Mouse (Mus musculus): ENCODE data around the gene Selenov. TPM values are rescaled to one million over a fixed set of nuclear protein-coding genes. Genes with fewer than 3 reads are reported as not detected.

Selenov gene
- not detected for polyA plus RNA-seq (2014; fragmentation: Illumina TruSeq; extraction: RNeasy Lipid Tissue Mini Kit (QIAGEN cat#74804); ENCODE audit: low read depth, low replicate concordance)

DNA sequence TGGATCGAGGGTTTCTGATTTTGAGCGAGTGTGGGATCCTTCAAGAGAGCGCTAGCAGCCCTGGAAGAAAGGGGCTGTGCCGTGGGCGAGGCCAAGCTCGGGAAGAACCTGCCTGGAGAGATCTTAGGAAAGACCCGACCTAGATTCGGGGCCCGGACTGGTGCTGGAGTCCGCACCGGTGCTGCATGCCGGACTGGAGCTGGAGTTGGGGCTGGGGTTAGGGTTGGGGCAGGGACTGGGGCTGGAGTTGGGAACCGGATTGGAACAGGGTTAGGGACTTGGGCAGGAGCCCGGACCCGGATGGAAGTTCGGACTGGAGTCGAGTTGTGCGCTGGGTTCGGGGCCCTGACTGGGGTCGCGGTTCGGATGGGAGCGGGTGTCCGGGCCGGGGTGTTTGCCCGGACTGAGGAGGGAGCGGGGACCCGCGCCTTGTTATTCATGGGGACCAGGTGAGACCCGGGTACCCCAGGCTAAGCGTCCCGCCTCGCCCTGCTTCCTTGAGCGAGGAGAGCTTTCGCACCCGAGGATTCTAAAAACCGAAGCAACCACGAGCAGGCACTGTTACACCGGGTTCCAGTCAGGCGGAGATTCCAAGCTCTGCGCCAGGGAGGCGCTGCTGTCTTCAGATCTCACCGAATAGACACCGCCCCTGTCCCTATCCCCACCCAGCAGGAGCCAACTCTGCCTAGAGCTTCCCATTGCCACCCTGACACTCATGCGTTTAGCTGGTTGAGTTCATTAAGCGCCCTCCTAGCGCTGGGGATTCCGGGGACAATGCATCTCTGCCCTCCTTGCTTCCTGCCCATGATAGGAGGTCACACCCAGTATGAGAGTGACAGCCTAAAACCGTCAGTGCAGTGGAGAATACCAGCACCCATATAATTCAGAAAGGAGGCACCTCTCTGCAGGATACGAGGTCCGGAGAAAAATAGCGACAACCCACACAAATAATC lies at the start of gene Selenov:
Gene Selenov (minus strand): TSS at position 549 of the 953 bp plus-strand sequence.

DNA sequence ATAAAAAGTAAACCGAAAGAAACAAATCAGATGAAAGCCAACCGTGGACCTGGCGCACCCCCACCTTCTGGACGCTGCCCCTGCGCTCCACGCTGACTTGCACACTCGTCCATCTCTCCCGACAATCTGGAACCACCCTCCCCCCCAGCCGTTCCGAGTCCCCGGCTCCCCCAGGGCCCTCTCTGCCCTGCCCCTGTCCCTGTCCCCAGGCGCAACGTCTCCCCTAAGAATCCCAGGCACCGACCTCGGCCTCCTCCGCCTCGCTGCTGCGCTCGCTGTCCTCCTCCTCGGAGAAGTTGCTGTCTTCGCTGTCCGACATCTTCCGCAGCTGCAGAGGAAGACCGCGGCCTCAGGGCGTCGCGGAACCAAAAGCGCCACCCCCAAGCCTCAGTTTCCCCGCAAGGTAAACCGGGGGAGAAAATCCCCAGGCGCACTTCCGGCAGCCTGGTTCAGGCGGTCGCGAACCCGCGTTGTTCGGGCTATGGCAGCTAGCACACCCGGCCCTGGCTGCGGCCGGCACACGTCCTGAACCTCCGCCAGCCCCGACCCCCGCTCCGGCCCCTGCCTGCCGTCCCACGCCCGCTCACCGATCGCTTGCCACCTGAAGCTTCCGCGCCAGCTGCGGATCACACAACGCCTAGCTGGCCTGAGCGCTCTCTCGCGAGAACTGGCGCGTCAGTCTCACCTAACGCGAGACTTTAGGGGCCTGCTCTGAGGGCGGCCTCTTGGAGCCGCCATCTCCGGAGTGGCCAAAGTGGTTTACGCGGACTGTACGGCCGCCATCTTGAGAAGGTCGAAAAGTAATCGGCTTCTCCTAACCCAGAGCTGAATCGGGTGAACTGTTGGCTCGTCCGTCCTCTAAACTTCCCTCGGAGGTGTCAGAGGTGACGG lies 47.4 kb upstream of the Selenov start, which contains the start of gene Supt5:
Gene Supt5 (minus strand): TSS at position 639 of the 891 bp plus-strand sequence.

DNA sequence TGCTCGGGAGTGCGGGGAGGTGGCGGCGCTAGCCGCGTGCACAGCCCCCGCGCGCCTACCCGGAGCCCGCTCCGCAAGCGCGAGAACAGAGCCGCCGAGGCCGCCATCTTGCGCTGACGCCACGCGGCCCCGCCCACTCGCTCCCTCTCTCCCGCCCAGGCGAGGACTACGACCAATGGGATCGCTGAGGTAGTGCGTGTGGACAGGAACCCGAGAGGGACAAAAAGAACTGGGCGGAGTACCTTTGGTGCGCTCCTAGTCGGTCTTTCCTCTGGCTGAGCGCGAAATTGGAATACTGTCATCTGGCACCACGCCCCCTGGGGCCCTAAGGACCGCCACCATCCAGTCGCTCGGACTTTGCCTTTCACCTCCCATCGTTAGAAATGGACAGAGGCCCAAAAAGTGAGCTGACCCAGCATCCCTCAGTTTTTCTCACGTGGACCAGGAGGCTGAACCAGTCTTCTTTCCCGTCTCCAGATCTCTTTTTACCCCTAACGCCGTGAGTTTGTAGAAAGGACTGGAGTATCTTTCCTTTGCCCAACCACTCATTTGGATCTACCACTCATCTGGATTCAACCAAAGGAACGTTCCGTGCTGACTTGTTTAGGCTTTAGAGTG lies 21.0 kb upstream of the Selenov start, which contains the start of gene Timm50:
Gene Timm50 (minus strand): TSS at position 147 of the 618 bp plus-strand sequence.

DNA sequence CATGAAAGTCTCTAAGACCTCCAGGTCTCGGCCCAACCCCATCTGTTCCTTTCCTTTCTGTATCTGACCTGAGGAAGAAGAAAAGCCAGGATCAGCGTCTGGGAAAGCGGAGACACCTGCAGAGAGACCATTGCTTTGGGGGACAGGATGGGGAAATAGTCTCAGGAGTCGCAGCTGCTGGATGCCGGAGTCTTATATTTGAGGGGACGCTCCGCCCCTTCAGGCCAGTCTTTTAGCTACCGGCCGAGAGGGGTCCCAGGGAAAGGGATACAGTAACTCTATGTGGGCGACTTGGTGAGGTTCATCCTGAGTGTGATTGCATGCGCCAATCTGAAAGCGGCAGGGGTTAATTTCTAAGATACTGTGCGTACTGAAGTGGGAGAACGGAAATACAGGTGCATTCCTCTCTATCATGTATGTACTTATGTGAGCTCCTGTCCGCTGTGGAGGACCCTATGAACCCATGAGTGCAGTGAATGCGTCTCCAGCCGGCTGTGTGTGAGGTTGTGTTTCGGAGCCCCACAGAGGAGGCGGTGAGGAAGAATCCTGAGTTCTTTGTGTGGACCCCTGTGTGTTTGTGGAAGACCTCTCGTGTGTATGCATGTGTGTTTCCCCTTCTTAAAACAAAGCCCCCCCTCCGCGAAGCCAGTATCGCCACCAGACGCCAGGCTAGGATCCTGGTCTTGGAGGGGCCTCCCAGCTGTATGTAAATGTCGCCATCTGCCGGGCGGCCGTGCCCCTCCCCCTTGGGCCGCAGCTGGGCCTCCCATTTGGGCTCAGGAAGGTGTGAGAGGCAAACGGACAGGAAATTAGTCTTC lies 10.8 kb upstream of the Selenov start, which contains the start of gene Dll3:
Gene Dll3 (minus strand): TSS at position 623 of the 818 bp plus-strand sequence.

DNA sequence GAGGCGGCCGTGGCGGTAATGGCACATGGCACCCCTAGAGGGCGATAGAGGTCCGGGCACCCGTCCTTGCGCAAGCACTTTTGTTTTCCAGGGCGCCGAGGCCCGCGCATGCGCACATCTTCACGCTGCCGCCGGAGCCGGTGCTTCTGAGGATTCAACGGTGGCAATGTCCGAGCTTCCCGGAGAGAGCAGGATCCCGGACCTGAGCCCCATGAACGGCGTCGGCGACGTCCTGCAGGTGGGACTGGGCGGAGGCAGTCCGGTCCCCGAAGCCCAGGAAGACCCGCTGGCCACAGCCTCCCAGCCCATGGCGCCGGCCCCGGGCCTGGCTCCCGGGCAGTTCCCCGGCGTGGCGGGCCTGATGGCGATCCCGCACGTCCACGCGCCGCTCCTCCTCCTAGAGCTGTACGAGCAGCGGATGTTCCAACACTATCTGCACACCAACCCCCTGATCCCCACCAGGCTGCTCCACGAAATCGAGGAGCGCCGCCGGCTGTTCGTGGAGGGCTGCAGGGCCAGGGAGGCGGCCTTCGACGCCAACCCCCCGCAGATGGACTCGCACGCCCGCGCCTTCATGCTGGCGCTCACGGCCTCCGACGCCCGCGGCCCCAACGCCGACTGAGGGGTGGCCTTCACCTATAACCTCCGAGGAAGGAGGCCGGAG lies 13.2 kb downstream of the Selenov start, which contains the start of gene Eid2b:
Gene Eid2b (plus strand): TSS at position 125 of the 664 bp plus-strand sequence.

DNA sequence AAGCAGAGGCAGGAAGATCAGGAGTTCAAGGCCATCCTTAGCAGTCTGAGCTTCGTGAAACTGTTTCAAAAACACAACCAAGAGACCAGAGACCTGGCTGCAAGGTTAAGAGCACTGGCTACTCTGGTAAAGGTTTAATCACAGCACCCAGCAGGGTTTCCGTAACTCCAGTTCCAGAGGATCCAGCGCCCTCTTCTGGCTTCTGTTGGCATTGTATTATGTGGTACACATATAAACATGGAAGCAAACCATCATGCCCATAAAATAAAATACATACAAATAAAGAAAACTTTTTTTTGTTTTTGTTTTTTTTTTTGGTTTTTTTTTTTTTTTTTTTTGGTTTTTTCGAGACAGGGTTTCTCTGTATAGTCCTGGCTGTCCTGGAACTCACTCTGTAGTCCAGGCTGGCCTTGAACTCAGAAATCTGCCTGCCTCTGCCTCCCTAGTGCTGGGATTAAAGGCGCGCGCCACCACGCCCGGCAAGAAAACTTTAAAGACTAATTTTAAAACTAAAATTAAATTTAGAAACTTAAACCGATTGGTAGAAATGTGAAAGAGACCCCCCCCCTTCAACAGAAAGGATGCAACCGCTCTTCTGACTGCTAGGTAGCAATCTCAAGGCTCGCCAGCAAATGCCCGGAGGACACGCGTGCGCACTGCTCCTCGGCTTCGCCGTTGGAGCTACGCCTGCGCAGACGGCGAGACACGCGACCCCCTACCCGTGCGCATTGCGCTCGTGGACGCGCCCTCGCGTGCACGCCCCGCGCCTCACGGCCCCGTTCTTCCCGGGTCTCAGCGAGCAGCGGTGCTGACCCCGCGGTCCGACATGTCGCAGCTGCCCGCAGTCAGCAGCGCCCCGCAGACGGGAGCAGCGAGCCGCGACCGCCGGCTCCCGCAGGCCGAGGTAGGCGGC lies 23.6 kb downstream of the Selenov start, which contains the start of gene Eid2:
Gene Eid2 (plus strand): TSS at position 753 of the 913 bp plus-strand sequence.

Other genes starting within 250 kb of the Selenov start
- gene Psmc4, start 241.1 kb downstream of the Selenov start, polyA plus RNA-seq (2014; fragmentation: Illumina TruSeq; extraction: RNeasy Lipid Tissue Mini Kit (QIAGEN cat#74804); ENCODE audit: low read depth, low replicate concordance), result 20.4 TPM
- 68.4 TPM for gene Fcgbp, start 219.9 kb downstream of the Selenov start, polyA plus RNA-seq (2014; fragmentation: Illumina TruSeq; extraction: RNeasy Lipid Tissue Mini Kit (QIAGEN cat#74804); ENCODE audit: low read depth, low replicate concordance)
- gene 9530053A07Rik, start 161.7 kb downstream of the Selenov start, polyA plus RNA-seq (2014; fragmentation: Illumina TruSeq; extraction: RNeasy Lipid Tissue Mini Kit (QIAGEN cat#74804); ENCODE audit: low read depth, low replicate concordance), result not detected
- 9.5 TPM for gene Fbl, start 121.5 kb downstream of the Selenov start, polyA plus RNA-seq (2014; fragmentation: Illumina TruSeq; extraction: RNeasy Lipid Tissue Mini Kit (QIAGEN cat#74804); ENCODE audit: low read depth, low replicate concordance)
- 0.35 TPM for gene Dyrk1b, start 111.7 kb downstream of the Selenov start, polyA plus RNA-seq (2014; fragmentation: Illumina TruSeq; extraction: RNeasy Lipid Tissue Mini Kit (QIAGEN cat#74804); ENCODE audit: low read depth, low replicate concordance)
- 3.2 TPM for gene Eid2, start 23.3 kb downstream of the Selenov start, polyA plus RNA-seq (2014; fragmentation: Illumina TruSeq; extraction: RNeasy Lipid Tissue Mini Kit (QIAGEN cat#74804); ENCODE audit: low read depth, low replicate concordance)
- 7.4 TPM for gene Eid2b, start 13.4 kb downstream of the Selenov start, polyA plus RNA-seq (2014; fragmentation: Illumina TruSeq; extraction: RNeasy Lipid Tissue Mini Kit (QIAGEN cat#74804); ENCODE audit: low read depth, low replicate concordance)
- gene Dll3, start 11.1 kb upstream of the Selenov start, polyA plus RNA-seq (2014; fragmentation: Illumina TruSeq; extraction: RNeasy Lipid Tissue Mini Kit (QIAGEN cat#74804); ENCODE audit: low read depth, low replicate concordance), result not detected
- gene Timm50, start 20.9 kb upstream of the Selenov start, polyA plus RNA-seq (2014; fragmentation: Illumina TruSeq; extraction: RNeasy Lipid Tissue Mini Kit (QIAGEN cat#74804); ENCODE audit: low read depth, low replicate concordance), result 5.8 TPM
- 26.6 TPM for gene Supt5, start 47.6 kb upstream of the Selenov start, polyA plus RNA-seq (2014; fragmentation: Illumina TruSeq; extraction: RNeasy Lipid Tissue Mini Kit (QIAGEN cat#74804); ENCODE audit: low read depth, low replicate concordance)
- gene Rps16, start 59.5 kb upstream of the Selenov start, polyA plus RNA-seq (2014; fragmentation: Illumina TruSeq; extraction: RNeasy Lipid Tissue Mini Kit (QIAGEN cat#74804); ENCODE audit: low read depth, low replicate concordance), result 221 TPM
- 2.7 TPM for gene Plekhg2, start 81.4 kb upstream of the Selenov start, polyA plus RNA-seq (2014; fragmentation: Illumina TruSeq; extraction: RNeasy Lipid Tissue Mini Kit (QIAGEN cat#74804); ENCODE audit: low read depth, low replicate concordance)
- gene Zfp36, start 89.1 kb upstream of the Selenov start, polyA plus RNA-seq (2014; fragmentation: Illumina TruSeq; extraction: RNeasy Lipid Tissue Mini Kit (QIAGEN cat#74804); ENCODE audit: low read depth, low replicate concordance), result 46.7 TPM
- 1.5 TPM for gene Med29, start 101.5 kb upstream of the Selenov start, polyA plus RNA-seq (2014; fragmentation: Illumina TruSeq; extraction: RNeasy Lipid Tissue Mini Kit (QIAGEN cat#74804); ENCODE audit: low read depth, low replicate concordance)
- 58.5 TPM for gene Paf1, start 101.8 kb upstream of the Selenov start, polyA plus RNA-seq (2014; fragmentation: Illumina TruSeq; extraction: RNeasy Lipid Tissue Mini Kit (QIAGEN cat#74804); ENCODE audit: low read depth, low replicate concordance)
- 17.7 TPM for gene Gmfg, start 146.3 kb upstream of the Selenov start, polyA plus RNA-seq (2014; fragmentation: Illumina TruSeq; extraction: RNeasy Lipid Tissue Mini Kit (QIAGEN cat#74804); ENCODE audit: low read depth, low replicate concordance)
- gene Lrfn1, start 160.8 kb upstream of the Selenov start, polyA plus RNA-seq (2014; fragmentation: Illumina TruSeq; extraction: RNeasy Lipid Tissue Mini Kit (QIAGEN cat#74804); ENCODE audit: low read depth, low replicate concordance), result not detected
- not detected for gene Ifnl2, start 219.3 kb upstream of the Selenov start, polyA plus RNA-seq (2014; fragmentation: Illumina TruSeq; extraction: RNeasy Lipid Tissue Mini Kit (QIAGEN cat#74804); ENCODE audit: low read depth, low replicate concordance)
- not detected for gene Ifnl3, start 231.7 kb upstream of the Selenov start, polyA plus RNA-seq (2014; fragmentation: Illumina TruSeq; extraction: RNeasy Lipid Tissue Mini Kit (QIAGEN cat#74804); ENCODE audit: low read depth, low replicate concordance)
- 2.4 TPM for gene Sycn, start 249.7 kb upstream of the Selenov start, polyA plus RNA-seq (2014; fragmentation: Illumina TruSeq; extraction: RNeasy Lipid Tissue Mini Kit (QIAGEN cat#74804); ENCODE audit: low read depth, low replicate concordance)